Mouse (Mus musculus) liver (tissue): Measurements from ENCODE around the gene 4930415O20Rik.
A peak's percentile ranks its signal among the peaks of the same experiment; 100 is the strongest.

Experiments used
- DNase-seq: peaks from one replicate; pipeline ENCODE4 v3.0.0-alpha.2; 2020; ENCODE audit warnings: mixed read lengths

Gene 4930415O20Rik

DNA sequence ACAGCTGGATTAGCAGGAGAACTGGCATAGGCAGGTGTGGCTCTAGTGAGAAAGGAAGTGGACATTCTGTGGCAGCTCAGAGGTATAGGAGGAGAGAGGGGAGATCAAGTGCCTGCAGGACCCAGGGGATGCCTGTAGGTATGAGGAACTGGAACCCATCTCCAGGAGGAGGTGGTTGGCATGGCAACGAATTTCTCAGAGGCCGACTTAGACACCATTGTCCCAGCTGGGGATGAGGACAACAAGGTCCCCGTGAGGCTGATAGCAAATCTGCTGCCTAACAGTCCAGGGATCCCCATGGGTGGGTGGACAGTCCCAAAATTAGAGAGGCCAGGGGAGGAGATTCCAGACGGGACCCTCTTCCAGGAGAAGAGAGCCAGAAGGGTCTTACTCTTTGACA lies 62.1 kb downstream of the 4930415O20Rik start:
- DNase-seq = no peak

DNA sequence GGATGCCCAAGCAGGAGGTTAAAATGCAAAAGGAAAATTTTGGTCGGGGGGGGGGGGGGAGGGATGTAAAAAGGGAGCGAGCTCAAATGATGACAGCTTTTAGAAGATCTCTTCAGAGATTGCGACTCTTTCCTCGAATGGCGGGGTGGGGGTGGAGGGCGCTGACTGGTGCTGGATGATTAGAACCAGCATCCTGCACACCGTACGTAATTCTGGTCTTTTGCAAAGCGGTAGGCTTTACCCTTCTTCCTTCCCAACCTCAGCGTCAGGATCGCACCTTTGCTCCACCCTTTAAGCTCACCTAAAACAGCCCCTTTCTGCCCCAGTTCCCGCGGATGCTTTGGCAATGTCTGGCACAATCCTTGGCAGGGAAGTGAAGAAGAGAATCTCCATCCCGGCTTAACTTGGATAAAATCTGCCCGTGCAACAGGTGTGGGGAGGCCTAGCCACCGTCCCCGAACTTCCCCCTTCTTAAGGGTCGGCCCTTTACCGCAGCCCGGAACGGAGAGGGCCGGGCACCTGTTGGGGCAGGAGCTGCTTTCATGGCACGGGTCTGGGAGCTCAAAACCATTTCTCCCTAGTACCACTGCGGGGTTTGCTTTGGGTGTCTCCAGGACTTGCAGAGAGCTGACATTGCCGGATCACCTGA lies 63.1 kb downstream of the 4930415O20Rik start:
- DNase-seq = no peak

DNA sequence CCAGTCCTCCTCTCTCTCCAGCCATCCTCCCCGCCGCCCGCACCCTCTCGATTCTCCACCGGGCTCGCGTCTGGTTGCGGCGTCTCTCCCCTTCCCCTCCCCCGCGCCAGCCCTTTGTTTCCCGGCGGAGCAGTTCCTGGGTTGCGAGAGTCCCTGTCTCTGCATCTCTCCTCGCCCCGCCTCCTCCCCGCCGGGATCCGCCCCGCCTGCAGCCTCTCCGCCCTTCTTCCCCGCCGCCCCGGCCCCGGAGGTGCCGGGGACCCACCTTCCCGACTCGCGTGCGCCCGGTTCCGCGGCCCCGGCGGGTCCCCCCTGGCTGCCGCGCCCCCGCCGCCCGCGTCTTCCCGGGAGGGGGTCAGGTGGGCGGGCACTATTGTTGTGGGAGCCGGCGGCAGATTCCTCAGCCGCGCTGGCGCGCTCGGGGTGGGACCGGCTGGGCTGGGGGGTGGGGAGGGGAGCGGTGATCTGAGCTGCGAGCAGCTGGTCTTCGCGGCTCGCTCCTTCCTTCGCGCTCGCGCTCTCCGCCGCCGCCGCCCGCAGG lies 63.8 kb downstream of the 4930415O20Rik start:
- DNase-seq = peak; percentile 73

DNA sequence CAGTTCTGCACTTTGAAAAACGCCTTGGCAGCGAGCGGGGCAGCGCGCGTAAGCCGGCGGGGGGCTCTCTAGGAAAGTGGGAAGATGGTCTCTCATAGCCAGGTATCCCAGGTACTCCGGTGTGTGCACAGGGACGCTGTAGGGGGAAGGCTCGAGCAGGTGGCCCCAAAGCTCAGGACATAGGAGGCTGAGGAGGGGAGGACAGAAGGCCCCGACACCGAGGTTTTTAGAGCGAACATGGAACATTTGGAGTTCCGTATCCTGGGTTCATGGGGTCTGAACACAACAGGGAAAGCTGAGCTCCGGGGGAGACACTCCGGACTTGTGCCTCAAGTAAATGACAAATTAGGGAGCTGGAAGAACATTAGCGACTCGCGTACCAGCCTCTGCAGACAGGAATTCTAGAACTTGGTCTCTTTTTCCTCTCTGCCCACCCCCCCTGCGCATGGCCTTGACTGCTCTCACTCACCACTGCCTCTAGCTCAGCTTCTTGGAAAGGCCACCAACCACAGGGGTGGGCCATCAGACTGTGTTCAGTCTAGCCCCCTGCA lies 64.6 kb downstream of the 4930415O20Rik start:
- no peak for DNase-seq

DNA sequence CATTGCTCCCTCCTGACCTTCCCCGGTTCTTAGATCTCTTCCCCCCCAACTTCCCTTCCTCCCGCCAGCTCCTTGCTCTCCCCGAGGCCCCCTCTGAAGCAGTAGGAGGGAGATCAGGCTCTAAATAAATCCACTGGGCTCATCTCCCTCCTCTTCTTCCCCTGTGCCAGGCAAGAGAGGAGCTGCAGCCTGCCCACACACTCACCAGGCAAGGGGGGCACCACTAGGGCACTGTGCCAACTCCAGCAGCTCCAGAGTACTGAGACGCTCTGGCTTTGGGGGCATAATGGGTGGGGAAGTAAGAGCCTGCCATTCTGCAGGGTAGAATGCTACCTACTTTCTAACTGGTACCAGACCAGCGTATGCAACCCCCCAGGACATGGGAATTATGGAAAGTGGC lies 65.7 kb downstream of the 4930415O20Rik start:
- no peak for DNase-seq

DNA sequence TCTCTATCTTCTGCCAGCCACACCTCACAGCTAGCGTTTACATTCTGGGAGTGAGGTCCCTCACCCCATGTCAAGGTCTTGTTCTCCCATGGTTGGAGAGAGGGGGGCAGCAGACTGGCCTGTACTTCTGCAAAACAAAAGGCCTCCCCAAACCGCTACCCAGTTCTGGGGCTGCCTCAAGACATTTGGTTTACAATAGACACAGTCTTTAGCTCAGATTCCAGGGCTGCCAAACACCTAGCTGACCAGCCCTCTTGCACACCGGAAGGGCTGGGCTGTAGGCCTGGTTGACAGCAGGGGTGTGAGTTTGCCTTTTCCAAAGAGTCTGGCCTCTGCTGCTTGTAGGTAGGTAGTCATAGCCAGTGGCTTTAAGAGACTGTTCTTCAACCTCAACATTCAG lies 66.4 kb downstream of the 4930415O20Rik start:
- no peak for DNase-seq
